Mouse (Mus musculus) MEL (cell line): ENCODE data around the gene Fanca.
"Not testable (repeated sequence)": the region's sequence is repeated elsewhere in the genome, so short reads cannot be mapped to it uniquely, and the experiment has no call there.

ENCODE experiments used
- CTCF ChIP-seq, 3 experiments: IDR thresholded peaks in 2 of 3; conservative IDR thresholded peaks in 1 of 3; 2 replicates each; pipeline ENCODE4 v1.5.1; 2011 to 2012; ENCODE audit warnings: low read length in 3 of 3, low read depth in 2 of 3, mild to moderate bottlenecking in 2 of 3, improper control_type of control experiment in 1 of 3, inconsistent platforms in 1 of 3, mixed read lengths in 1 of 3, moderate library complexity in 1 of 3; ENCODE audit not compliant: control insufficient read depth in 1 of 3, insufficient read depth in 1 of 3, poor library complexity in 1 of 3, severe bottlenecking in 1 of 3
- HCFC1 ChIP-seq: IDR thresholded peaks from 2 replicates; pipeline ENCODE4 v1.6.1; 2012; ENCODE audit warnings: low read depth, mild to moderate bottlenecking, inconsistent platforms, low read length, improper control_type of control experiment, moderate library complexity
- JUND ChIP-seq: IDR thresholded peaks from 2 replicates; pipeline ENCODE4 v1.6.1; 2011; ENCODE audit warnings: low read depth, mild to moderate bottlenecking, improper control_type of control experiment, low read length
- MAFK ChIP-seq: IDR thresholded peaks from 2 replicates; pipeline ENCODE4 v1.6.1; 2011; ENCODE audit warnings: low read depth, mild to moderate bottlenecking, low read length, improper control_type of control experiment, borderline replicate concordance
- MEF2A ChIP-seq: IDR thresholded peaks from 2 replicates; pipeline ENCODE4 v1.6.1; 2014; ENCODE audit warnings: low read depth, mild to moderate bottlenecking, inconsistent platforms, low read length, improper control_type of control experiment; ENCODE audit not compliant: poor library complexity, insufficient replicate concordance, severe bottlenecking; ENCODE audit errors: extremely low read depth
- POLR2A ChIP-seq, 2 experiments: IDR thresholded peaks; 2 replicates each; pipeline ENCODE4 v1.6.1; 2011 to 2012; ENCODE audit warnings: low read length in 2 of 2, mild to moderate bottlenecking in 2 of 2, control low read depth in 1 of 2, improper control_type of control experiment in 1 of 2, low read depth in 1 of 2, moderate library complexity in 1 of 2; ENCODE audit not compliant: control insufficient read depth in 1 of 2, insufficient read depth in 1 of 2, poor library complexity in 1 of 2
- POLR2AphosphoS2 ChIP-seq: IDR thresholded peaks from 2 replicates; pipeline ENCODE4 v1.6.1; 2011; ENCODE audit warnings: low read length, improper control_type of control experiment
- POLR2AphosphoS5 ChIP-seq: IDR thresholded peaks from 2 replicates; pipeline ENCODE4 v1.6.1; 2012; ENCODE audit warnings: low read depth, borderline replicate concordance, mild to moderate bottlenecking, inconsistent platforms, low read length, moderate library complexity, mixed read lengths
- TCF12 ChIP-seq: IDR thresholded peaks from 2 replicates; pipeline ENCODE4 v1.6.1; 2014; ENCODE audit warnings: low read depth, mild to moderate bottlenecking, inconsistent platforms, low read length, improper control_type of control experiment, moderate library complexity
- ZKSCAN1 ChIP-seq: IDR thresholded peaks from 2 replicates; pipeline ENCODE4 v1.6.1; 2012; ENCODE audit warnings: low read depth, mild to moderate bottlenecking, inconsistent platforms, low read length, improper control_type of control experiment, moderate library complexity

DNA sequence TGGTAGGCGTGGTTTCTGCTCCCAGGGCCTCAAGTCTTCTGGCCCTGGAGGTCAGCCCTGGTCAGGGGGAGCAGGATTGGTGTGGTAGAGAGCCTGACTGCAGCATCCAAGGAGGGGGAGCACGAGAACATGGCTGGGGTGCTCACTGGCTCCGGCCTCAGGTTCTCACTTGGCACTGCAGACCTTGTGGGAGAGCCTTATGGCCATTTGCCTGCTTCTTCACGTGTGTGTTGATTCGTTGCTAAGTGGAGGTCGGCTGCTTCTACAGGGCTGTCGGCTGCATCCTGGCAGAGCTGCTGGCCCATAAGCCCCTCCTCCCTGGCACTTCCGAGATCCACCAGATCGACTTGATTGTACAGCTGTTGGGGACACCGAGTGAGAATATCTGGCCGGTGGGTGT, 88.0 kb downstream of the Fanca start:
- not testable (repeated sequence) for TF ChIP-seq POLR2AphosphoS5; CTCF (IDR thresholded peaks at IDR 0.05 in 2 of 3, conservative IDR thresholded peaks at IDR 0.05 in 1 of 3; ENCODE audit: control insufficient read depth in 1 of 3, insufficient read depth in 1 of 3, low read depth in 2 of 3, low read length in 3 of 3, poor library complexity in 1 of 3, severe bottlenecking in 1 of 3); POLR2AphosphoS2; ZKSCAN1; MEF2A; JUND; HCFC1; TCF12; MAFK; POLR2A (IDR thresholded peaks at IDR 0.05; ENCODE audit: control insufficient read depth in 1 of 2, insufficient read depth in 1 of 2, low read depth in 1 of 2, low read length in 2 of 2, poor library complexity in 1 of 2)
